18 mouse cellular contexts compared by ENCODE assay signal in genomic region chr8:45833896-45834295, GRCm38 (mm10). TPM values are rescaled to one million over a fixed set of nuclear protein-coding genes. Genes with fewer than 3 reads are reported as not detected.
DNase-seq lines count a peak whose midpoint lies in the region; ATAC-seq lines count a peak whose summit lies in the region.
"Had no signal": no experiment of that assay in that cellular context is flagged by ENCODE, and none has a peak within 500 bp of the region (broad histone marks: within the 10 kb centered on the region; RNA-seq: fewer than 3 reads in every experiment).

No protein-coding gene starts in this region.

- H3K4me1 ChIP-seq in heart, embryonic 13.5 days, result peaks cover 19% of the 10 kb centered on the region
- H3K4me1 ChIP-seq in heart, embryonic 11.5 days (ENCODE audit: control insufficient read depth, insufficient read depth, low read length), result no peaks in the 10 kb centered on the region
- H3K4me1 ChIP-seq: forebrain, embryonic 12.5 days; hindbrain, embryonic 12.5 days had no signal

- peaks cover 8% of the 10 kb centered on the region for H3K36me3 ChIP-seq in heart, embryonic 13.5 days
- no peaks in the 10 kb centered on the region for H3K36me3 ChIP-seq in heart, embryonic 11.5 days (ENCODE audit: control insufficient read depth, insufficient read depth, low read length)
- H3K36me3 ChIP-seq: forebrain, embryonic 12.5 days; hindbrain, embryonic 12.5 days had no signal

- H3K4me3 ChIP-seq in heart, embryonic 13.5 days, result no peak overlapping the region
- no peak overlapping the region for H3K4me3 ChIP-seq in heart, embryonic 11.5 days (ENCODE audit: low read depth, low read length)
- H3K4me3 ChIP-seq: forebrain, embryonic 12.5 days; hindbrain, embryonic 12.5 days had no signal

- WGBS in heart, embryonic 13.5 days, result 43% methylated on average over 2 of the region's 2 CpGs
- WGBS in heart, embryonic 11.5 days (ENCODE audit: insufficient replicate concordance), result 56% methylated on average over 2 of the region's 2 CpGs

- no peak overlapping the region for H3K27ac ChIP-seq in heart, embryonic 13.5 days (replicated peaks)
- no peak overlapping the region for H3K27ac ChIP-seq in heart, embryonic 11.5 days (ENCODE audit: low read depth, low read length)
- H3K27ac ChIP-seq: forebrain, embryonic 12.5 days; hindbrain, embryonic 12.5 days; hindbrain, postnatal 0 days had no signal

- DNase-seq in MN1 (ENCODE audit: low spot score), result peak; percentile 33
- DNase-seq in retina, adult 2 months (ENCODE audit: low read depth, low spot score), result peak; percentile 30
- DNase-seq in skeletal muscle tissue, adult 2 months (ENCODE audit: low read depth, low spot score), result peak; percentile 59
- DNase-seq in cerebellum, postnatal 14 days, result no peak
- DNase-seq: adrenal gland, postnatal 10 days; cerebellum, adult 11-12 months; cerebellum, adult 9-11 months; gastrocnemius, postnatal 25 days; heart, postnatal 10 days; heart, postnatal 4 days had no signal

- no peaks in the 10 kb centered on the region for H3K9me3 ChIP-seq in heart, embryonic 13.5 days
- no peaks in the 10 kb centered on the region for H3K9me3 ChIP-seq in heart, embryonic 11.5 days (replicated peaks; ENCODE audit: control insufficient read depth, low read length)
- H3K9me3 ChIP-seq: forebrain, embryonic 12.5 days; hindbrain, embryonic 12.5 days had no signal

- H3K27me3 ChIP-seq in heart, embryonic 13.5 days (replicated peaks), result no peaks in the 10 kb centered on the region
- H3K27me3 ChIP-seq in heart, embryonic 11.5 days (ENCODE audit: control insufficient read depth, insufficient read depth, low read length), result no peaks in the 10 kb centered on the region
- H3K27me3 ChIP-seq: hindbrain, embryonic 12.5 days had no signal

- 0 out of 2 replicates have a peak overlapping the region, but pooled peaks have one; percentile 37 for H3K9ac ChIP-seq in heart, embryonic 13.5 days
- no peak overlapping the region for H3K9ac ChIP-seq in heart, embryonic 11.5 days (ENCODE audit: low read depth, low read length)
- H3K9ac ChIP-seq: forebrain, embryonic 12.5 days; hindbrain, embryonic 12.5 days had no signal

- ATAC-seq in heart, embryonic 13.5 days (ENCODE audit: extremely low read depth, insufficient number of reproducible peaks, low FRiP score, low TSS enrichment), result no peak
- no peak for ATAC-seq in heart, embryonic 11.5 days (replicated peaks; ENCODE audit: insufficient number of reproducible peaks, low FRiP score, low TSS enrichment)
- ATAC-seq in erythroid progenitor cell, adult 5-6 weeks (replicated peaks; ENCODE audit: low FRiP score, poor library complexity, severe bottlenecking), result no peak
- ATAC-seq: forebrain, embryonic 16.5 days; hindbrain, postnatal 0 days had no signal

- no peak overlapping the region for H3K4me2 ChIP-seq in heart, embryonic 13.5 days
- no peak overlapping the region for H3K4me2 ChIP-seq in heart, embryonic 11.5 days
- H3K4me2 ChIP-seq: forebrain, embryonic 12.5 days; hindbrain, embryonic 12.5 days had no signal

RNA-seq across cellular contexts. Expression of gene Pdlim3, which starts 51.4 kb away (rescaled TPM):
- 190 and 227 TPM in 2 replicates for polyA plus RNA-seq in heart, embryonic 13.5 days (2015; fragmentation: Nextera tagmentation; extraction: Ambion mirVana)
- polyA plus RNA-seq in heart, embryonic 11.5 days (2014; fragmentation: Nextera tagmentation; extraction: Ambion mirVana), result 307 and 355 TPM in 2 replicates
- not detected in 2 replicates for total RNA-seq in erythroid progenitor cell, adult 5-6 weeks (2015; ENCODE audit: low replicate concordance)
- not detected in 2 replicates for total RNA-seq in erythroid progenitor cell, adult 5-6 weeks (2017; ENCODE audit: low replicate concordance)
- total RNA-seq: granulocyte monocyte progenitor cell, adult 5-6 weeks had no signal

Comparison
In these comparisons a context has a peak if more than half of its experiments do, and no peak if none do; other contexts are left out.
1. DNase-seq: peak in MN1 (single experiment), retina, adult 2 months (single experiment) and skeletal muscle tissue, adult 2 months (single experiment); none in cerebellum, postnatal 14 days (0 of 2).